Mouse (Mus musculus) olfactory bulb, adult 2 months (tissue): ENCODE results near the gene Srp72. TPM values are rescaled to one million over a fixed set of nuclear protein-coding genes. Genes with fewer than 3 reads are reported as not detected.

ENCODE experiments used
- H3K27ac ChIP-seq: fragments of 200-500 bp; 2 replicates; pipeline ENCODE4 v1.5.1; 2012; ENCODE audit warnings: low read depth, low read length; ENCODE audit not compliant: insufficient read depth
- H3K4me1 ChIP-seq: fragments of 200-500 bp; 2 replicates; pipeline ENCODE4 v1.6.1; 2012; ENCODE audit warnings: low read length; ENCODE audit not compliant: control insufficient read depth, insufficient read depth
- H3K4me3 ChIP-seq: fragments of 200-500 bp; 2 replicates; pipeline ENCODE4 v1.5.1; 2012; ENCODE audit warnings: mild to moderate bottlenecking, low read depth, low read length, moderate library complexity; ENCODE audit not compliant: insufficient read depth
- CTCF ChIP-seq: fragments of 200-500 bp; IDR thresholded peaks from 2 replicates; pipeline ENCODE4 v1.5.1; 2012; ENCODE audit warnings: low read depth, mild to moderate bottlenecking, low read length, moderate library complexity; ENCODE audit not compliant: insufficient read depth
- POLR2A ChIP-seq: fragments of 200-500 bp; IDR thresholded peaks from 2 replicates; pipeline ENCODE4 v1.6.1; 2012; ENCODE audit warnings: mild to moderate bottlenecking, low read depth, low read length, moderate library complexity; ENCODE audit not compliant: insufficient read depth
- WGBS: fragments of 180-500 bp; shearing (Covaris S2); methylation state at CpG from one replicate; pipeline ENCODE4 v1.1.7; 2018; 5-methylcytosine and 5-hydroxymethylcytosine counted together
- polyA plus RNA-seq: library from polyadenylated mRNA; stranded (reverse); fragments of >200 nt; gene quantifications from 2 replicates; pipeline ENCODE4 v1.2.4, GENCODE M21; 2012; ENCODE audit warnings: low replicate concordance; ENCODE audit not compliant: missing spikeins, insufficient read depth, insufficient read length

Srp72 gene
- polyA plus RNA-seq, 1 experiment = not detected

DNA sequence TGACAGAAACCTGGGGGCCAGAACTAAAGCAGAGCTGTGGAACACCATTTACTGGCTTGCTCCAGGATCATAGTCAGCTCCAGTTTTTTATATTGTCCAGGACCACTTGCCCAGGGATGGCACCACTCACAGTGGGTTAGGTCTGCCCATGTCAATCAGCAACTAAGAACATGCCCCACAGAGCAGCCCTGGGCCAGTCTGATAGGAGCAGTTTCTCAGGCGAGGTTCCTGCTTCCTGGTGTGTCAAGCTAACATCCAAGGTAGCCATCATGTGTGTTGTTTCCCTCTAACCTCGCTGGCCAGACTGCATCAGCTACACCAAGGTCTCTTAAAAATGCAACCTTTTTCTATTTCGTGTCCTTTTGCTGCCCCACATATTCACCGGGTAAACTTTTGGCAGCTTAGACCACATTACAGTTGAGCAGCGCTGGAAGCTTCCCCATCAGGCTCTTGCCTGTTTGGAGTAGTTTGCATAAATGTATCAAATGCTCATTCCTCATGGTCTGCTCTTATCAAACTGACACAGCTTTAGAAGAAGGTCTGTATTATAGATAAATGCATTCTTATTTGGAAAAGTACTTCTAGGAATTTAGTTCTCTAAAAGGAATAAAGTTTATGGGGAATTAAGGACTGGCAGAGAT lies 18.8 kb downstream of the Srp72 start:
- TF ChIP-seq CTCF = no peak
- TF ChIP-seq POLR2A = no peak
- WGBS = 94% methylated on average over 5 of the region's 5 CpGs
- Histone ChIP-seq H3K27ac (no peak overlapping the region), H3K4me1 (no peaks in the 10 kb centered on the region), H3K4me3 (no peak overlapping the region)

- WGBS = 29% methylated on average over 5 of the region's 5 CpGs
- TF ChIP-seq POLR2A (no peak), CTCF (no peak)
Measured at GRCm38 (mm10) chr5:76998416-76998815, 23.9 kb downstream of the Srp72 start.

DNA sequence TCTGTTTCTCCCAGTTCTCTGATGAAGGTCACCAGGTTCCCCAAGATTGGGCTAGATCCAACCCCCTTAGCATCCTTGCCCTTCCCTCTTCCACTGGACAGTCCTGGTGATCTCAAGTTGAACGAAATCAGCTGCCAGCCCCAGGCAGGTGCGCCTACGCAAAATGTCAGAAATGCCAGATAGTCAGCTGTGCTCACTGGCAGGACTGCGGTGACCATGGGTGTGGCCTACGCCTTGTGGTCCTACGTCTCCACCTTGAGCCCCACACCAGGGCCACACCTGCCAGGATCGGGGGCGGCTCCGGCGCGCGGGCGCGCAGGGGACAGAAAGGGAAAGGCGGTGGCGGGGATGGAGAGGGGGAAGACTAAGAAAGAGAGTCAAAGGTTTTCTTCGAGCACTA lies 26.7 kb downstream of the Srp72 start:
- H3K27ac ChIP-seq = no peak overlapping the region
- TF ChIP-seq CTCF = no peak
- no peak for TF ChIP-seq POLR2A
- no peak overlapping the region for H3K4me3 ChIP-seq
- no peaks in the 10 kb centered on the region for H3K4me1 ChIP-seq
- WGBS = 94% methylated on average over 17 of the region's 17 CpGs

More at GRCm38 (mm10) chr5:76998416-76998815, 23.9 kb downstream of the Srp72 start:
- no peaks in the 10 kb centered on the region for H3K4me1 ChIP-seq
- H3K27ac ChIP-seq = no peak overlapping the region
- no peak overlapping the region for H3K4me3 ChIP-seq

- no peak within 1 kb of the TSS for H3K27ac ChIP-seq
- 94% methylated on average over 6 of the region's 6 CpGs for WGBS
- H3K4me1 ChIP-seq = no peaks in the 10 kb centered on the region
- TF ChIP-seq POLR2A (no peak), CTCF (no peak)
- no peak within 1 kb of the TSS for H3K4me3 ChIP-seq
Measured at GRCm38 (mm10) chr5:77004051-77004821, 29.8 kb downstream of the Srp72 start, which contains the start of gene Arl9. Gene Arl9, plus strand, starts transcription at chr5:77004055.

DNA sequence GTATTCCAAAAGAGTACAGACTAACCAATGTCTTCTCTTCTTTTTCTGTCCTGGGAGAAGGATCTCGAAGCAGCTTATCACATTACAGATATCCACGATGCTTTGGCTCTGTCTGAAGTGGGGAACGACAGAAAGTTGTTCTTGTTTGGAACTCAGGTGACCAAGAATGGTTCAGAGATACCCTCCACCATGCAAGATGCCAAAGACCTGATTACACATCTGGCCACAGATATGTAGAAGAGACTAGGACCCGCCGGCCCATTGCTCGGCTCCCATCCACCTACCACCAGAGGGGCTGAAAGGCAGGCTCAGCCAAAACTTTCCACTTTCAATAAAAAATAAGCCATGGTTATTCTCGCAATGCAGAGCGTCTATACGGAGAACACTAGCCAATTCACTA lies 35.9 kb downstream of the Srp72 start:
- 93% methylated on average over 9 of the region's 9 CpGs for WGBS

DNA sequence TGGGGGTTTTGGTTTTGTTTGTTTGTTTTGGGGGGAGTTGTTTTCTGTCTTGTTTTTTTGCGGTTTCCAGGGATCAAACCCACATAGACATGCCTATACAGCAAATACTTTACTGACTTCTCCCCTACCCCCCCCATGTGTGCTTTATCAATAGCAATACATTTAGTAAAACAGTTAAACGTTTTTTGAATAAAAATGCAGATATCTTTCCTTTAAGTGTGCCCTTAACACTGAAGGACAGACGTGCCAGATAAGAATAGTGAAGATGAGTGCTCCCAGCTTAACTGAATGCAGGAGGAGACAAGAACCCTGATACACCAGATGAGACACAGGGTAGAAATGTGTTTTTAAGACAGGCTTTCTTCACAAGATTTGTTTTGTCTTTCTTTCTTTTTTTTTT lies 36.6 kb downstream of the Srp72 start:
- TF ChIP-seq CTCF = no peak
- TF ChIP-seq POLR2A = no peak

More for the DNA sequence above, 35.9 kb downstream of the Srp72 start:
- H3K4me1 ChIP-seq = no peaks in the 10 kb centered on the region
- TF ChIP-seq CTCF (no peak), POLR2A (no peak)
- no peak overlapping the region for H3K27ac ChIP-seq
- H3K4me3 ChIP-seq = no peak overlapping the region

DNA sequence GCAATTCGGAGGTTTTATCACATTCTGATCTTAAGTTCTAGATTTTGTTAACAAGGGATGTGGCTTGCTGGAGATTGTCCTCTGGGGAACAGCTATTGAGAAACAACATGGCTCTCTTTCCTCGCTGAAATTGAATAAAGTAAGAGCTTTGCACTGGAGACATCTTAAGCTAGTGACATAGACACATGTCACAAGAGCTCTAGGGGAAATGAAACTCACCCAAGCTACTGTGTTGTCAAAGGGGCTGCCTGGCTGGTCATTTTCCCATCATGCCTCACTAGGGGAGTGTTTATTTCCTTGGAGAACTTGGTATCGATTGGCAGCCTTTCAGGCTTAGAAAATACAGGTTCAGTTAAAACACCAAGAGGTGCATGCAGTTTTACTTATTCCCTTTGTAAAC lies 38.7 kb downstream of the Srp72 start:
- no peak for TF ChIP-seq POLR2A
- TF ChIP-seq CTCF = no peak
- Histone ChIP-seq H3K27ac (no peak overlapping the region), H3K4me3 (no peak overlapping the region), H3K4me1 (peaks cover 4% of the 10 kb centered on the region)
- 84% methylated on average over 3 of the region's 3 CpGs for WGBS

More for the DNA sequence above, 36.6 kb downstream of the Srp72 start:
- Histone ChIP-seq H3K4me3 (no peak overlapping the region), H3K27ac (no peak overlapping the region), H3K4me1 (peaks cover 1% of the 10 kb centered on the region)
- WGBS = 73% methylated on average over 3 of the region's 3 CpGs

DNA sequence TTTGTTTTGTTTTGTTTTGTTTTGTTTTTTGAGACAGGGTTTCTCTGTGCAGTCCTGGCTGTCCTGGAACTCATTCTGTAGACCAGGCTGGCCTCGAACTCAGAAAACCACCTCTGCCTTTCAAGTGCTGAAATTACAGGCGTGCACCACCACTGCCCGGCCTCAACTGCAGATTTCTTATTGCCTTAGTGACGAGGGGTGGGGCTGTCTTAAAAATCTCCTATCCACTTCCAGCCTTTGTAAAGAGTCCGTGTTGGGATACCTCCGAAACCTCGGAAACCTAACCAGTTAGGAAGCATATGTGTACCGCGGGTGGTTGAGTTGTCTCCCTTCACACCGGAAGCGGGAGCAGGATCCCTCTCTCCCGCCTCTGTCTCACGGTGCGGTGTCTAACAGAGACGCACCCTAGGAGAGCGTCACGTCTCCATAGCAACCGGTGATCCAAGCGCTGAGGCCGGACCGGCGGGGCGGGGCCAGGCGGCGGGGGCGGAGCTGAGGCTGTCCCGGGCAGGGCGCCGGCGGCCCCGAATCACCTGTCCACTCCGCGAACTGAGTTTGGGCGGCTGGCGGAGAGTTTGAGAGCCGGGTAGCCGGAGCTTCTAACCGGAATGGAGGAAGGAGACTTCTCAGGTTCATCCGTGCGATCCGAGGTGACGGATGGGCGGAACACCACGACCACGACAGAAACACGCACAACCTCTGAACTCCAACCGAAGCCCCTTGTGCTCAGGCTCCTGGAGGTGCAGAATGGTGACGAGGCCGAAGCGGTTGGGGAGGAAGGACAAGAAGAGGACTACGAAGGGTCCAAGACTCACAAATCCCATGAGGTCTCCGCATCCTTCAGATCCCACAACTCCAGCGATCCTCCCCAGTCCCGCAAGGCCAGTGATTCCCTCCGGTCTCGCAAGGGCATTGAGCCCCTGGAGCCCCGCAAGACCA lies 41.3 kb downstream of the Srp72 start, which contains the start of gene Thegl:
TSS of gene Thegl (plus strand) at position 480 of the 939 bp plus-strand sequence.
- no peak for TF ChIP-seq POLR2A
- TF ChIP-seq CTCF = no peak

GRCm38 (mm10) chr5:77028034-77028433 lies 53.6 kb downstream of the Srp72 start:
- Histone ChIP-seq H3K4me3 (no peak overlapping the region), H3K27ac (no peak overlapping the region), H3K4me1 (no peaks in the 10 kb centered on the region)
- TF ChIP-seq POLR2A (no peak), CTCF (no peak)
- WGBS = 81% methylated on average over 3 of the region's 3 CpGs

More for the DNA sequence above, 41.3 kb downstream of the Srp72 start, which contains the start of gene Thegl:
- H3K4me3 ChIP-seq = peak within 1 kb of the TSS; percentile 55
- 14% methylated on average over 57 of the region's 57 CpGs for WGBS
- H3K4me1 ChIP-seq = peaks cover 4% of the 10 kb centered on the region
- no peak within 1 kb of the TSS for H3K27ac ChIP-seq
